Mouse (Mus musculus) right cerebral cortex, adult 18-20 months (tissue): ENCODE data around the gene Meig1.
"Not testable (repeated sequence)": the region's sequence is repeated elsewhere in the genome, so short reads cannot be mapped to it uniquely, and the experiment has no call there.

Source experiments
- DNase-seq: peaks from one replicate; pipeline ENCODE4 v3.0.0; 2022; ENCODE audit warnings: mixed read lengths

Gene Meig1

DNA sequence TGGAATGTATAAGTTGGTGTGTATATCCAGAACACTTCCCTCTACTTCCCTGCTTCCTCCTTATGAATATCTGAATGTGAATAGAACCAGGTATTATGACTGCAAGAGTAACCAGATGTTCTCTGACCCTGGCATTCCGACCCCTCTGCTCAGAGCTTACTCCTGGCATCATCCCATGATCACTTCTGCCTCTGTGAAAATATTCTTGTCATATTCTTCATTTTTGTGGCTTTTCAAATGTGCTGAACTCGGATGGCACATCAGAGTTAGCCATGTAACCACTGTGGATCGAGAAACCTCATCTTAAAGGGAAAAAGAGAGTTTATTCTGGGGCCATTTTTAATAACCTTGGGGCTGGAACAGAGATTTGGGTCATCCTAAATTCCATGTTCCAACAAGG lies at the start of gene Meig1:
Gene Meig1 (minus strand): TSS at position 101 of the 400 bp plus-strand sequence.
- DNase-seq: no peak

DNA sequence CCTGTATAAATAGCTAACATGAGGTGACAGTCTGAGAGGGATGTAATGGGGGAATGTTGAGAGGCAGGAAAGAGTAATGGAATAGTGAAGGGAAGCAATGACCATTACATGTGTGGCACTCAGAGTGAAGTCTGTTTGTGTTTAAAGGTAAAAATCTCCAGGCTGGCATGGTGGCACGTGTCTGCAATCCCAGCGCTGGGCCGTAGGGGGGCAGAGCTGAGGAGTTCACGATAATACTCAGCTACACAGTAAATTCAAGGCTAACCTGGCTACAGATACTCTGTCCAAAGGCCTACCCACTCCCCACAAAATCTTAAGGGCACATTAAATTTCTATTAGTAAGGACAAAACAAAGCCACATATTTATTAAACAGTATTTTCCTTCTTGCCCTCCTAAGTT lies 34.1 kb upstream of the Meig1 start:
- DNase-seq: no peak

DNA sequence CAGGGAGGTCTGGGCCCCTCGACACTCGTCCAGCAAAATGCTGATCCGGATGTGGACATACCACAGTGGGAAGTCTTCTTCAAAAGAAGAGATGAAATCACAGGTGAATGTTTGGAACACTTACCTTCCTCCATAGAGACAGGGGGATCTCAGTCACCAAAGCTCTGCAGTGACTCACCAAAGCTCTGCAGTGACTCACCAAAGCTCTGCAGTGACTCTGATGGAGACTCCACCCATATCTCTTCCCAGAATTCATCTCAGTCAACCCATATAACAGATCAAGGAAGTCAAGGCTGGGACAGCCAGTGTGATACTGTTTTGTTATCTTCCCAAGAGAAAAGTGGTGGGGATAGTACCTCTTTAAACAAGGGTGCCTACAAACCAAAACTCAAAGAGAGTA lies 30.6 kb upstream of the Meig1 start:
- no peak for DNase-seq

DNA sequence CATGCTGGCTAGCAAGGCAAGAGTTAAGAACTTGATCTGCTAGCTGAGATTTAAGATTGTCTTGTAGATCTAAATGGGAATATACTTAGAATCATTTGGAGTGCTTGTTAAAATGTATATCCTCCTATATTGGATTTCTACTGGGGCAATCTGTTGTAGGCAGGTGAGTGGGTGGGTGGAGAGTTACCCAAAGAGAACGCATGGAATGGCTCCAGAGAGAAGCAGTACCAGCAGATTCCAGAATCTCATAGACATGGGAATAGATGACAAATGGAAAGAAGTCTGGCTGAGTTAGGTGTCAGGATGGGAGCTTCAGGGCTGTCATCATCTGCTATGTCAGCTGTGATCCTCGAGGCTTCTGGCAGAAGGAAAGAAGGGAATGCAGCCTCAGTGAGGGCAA lies 27.0 kb upstream of the Meig1 start:
- DNase-seq: peak; percentile 68

DNA sequence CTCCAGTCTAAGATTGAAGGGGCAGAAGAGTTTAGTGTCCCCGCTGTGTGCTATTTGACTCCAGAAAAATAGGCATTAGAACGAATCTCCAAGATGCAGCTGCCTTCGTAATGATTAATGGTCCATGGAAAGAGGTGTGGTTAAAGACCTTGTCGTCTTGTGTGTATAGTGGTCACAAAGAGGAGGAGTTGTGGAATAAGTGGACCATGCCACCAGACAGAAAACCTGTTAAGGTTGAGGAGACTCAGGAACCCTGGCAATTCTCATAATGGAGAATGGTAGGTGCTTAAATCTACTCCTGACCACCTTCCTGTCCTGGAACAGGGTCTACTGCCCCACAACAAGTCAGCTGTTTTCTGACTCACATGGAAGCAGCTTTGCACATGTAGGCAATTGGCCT lies 23.5 kb upstream of the Meig1 start:
- DNase-seq: no peak

DNA sequence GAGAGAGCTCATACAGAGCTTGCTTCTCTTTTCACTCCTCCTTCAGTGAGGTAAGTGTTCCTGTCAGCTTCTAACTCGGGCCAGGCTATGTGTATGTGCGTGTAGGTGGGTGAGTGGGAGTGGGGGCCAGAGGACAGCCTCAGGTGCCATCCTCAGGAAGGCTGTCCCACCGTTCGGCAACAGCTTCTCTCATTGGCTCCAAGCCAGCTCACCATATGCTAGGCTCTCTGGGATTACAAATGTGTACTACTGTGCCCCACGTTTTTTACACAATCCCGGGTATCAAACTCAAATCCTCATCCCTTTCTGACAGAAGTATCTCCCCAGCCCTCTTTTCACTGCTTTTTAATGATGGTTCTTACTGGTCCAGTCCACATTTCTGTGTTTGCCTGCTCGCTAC lies 21.8 kb upstream of the Meig1 start:
- peak; percentile 15 for DNase-seq

DNA sequence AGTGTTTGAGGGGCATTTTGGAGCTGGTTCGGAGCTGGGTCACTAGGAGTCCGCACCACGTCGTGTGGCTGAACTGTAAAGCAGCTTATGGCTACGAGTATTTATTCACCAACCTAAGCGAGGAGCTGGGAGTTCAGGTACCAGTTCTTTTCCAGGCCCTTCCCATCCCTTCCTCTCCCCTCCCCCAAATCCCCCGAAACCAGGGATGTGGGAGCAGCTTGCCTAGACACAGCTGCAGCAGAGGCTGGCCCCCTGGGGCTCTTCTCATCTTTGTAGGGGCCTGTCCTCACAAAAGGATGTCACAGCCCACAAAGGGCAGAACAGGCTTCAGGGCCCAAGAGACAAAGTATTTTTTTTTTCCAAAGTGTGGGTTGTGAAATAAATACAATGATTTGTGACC lies 15.5 kb upstream of the Meig1 start:
- DNase-seq: no peak

DNA sequence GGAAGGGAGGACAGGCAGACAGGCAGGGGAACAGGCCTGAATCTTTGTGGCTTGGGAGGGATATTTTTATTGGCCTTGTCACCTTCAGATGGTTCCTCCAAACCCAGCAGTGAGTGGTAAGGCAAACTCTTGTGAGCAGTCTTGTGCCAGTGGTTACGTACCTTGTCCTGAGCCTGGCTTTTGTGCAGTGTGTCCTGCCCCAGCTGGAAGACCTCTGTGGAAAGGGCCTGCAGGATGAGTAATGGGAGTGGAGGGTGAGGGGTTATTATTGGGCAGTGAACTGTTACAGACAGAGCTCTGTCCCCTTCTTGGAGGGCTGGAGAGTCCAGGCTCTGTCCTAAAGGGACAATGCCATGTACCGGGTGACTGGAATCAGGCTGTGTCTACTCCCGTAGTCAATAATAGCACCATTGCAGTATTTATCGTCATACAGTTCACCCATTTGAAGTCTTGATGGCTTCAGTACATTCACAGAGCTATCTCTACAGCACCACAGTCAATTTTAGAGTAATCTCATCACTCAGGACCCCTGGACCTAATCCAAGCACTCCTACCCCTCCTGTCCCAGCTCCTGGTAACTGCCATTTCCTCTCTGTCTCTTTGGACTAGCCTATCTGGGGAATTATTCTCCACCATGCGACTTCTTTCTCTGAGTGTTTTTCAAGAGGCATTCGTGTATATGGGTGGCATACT lies 13.1 kb upstream of the Meig1 start:
- no peak for DNase-seq

DNA sequence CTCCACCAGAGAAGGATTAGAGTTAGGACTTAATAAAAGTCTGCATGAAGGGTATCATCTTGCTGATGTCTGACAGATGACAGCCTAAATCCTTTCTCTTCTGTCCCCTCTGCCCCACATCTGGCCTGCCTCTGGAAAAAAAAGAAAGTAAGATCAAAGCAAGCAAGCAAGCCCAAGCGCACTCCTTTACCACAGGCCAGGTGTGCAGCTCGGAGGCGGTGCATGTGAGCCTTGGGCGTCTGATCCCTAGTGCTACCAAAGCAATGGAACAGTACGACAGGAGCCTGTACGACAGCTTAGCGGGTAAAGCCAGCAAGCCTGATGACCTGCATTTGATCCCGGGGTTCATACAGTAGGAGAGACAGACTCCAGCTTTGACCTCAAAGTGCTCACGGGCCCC lies 8.5 kb upstream of the Meig1 start:
- no peak for DNase-seq

DNA sequence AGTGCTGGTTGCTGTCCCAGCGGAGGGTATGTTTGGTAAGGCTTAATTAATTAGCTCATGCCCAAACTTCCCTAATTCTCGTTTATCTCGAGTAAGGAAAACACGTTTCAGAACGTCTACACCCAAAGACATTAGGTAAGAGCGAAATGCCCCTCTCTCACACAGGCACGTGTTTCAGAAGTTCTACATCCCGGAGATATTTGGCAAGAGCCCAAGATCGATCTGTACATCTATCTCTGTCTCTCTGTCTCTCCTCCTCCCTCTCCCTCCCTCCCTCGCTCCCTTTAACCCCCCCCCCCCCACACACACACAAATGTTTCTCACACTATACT lies 2.1 kb upstream of the Meig1 start:
- no peak for DNase-seq

DNA sequence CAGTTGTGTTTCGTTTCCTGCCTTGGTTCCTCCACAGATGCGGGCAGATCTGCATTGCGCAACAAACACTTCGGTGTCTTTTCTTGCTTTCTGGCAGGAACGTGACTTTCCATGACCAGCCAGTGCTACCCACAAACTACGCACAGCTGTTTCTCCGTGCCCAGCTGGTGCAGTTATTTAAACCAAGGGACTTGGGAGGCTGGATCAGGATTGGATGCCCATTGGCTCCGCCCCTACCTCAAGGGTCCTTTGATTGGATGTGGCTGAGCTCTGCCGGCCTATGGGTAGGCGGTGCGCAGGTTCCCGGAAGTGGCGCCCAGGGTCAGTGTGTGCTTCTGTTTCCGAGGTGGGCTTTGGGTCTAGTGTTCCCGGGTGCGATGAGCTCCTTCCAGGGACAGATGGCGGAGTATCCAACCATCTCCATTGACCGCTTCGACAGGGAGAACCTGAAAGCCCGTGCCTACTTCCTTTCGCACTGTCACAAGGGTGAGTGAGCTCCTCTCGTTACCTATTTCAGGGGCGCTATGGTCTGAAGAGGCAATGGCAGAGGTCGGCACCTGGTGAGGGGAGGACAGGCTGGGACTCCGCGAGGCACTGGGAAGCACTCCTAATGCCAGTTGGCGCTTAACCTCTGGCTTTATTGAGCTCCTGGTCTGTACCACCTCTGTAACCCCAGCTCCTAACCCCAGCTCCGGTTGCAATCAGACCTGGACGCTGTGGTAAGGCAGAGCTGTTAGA lies 1.6 kb upstream of the Meig1 start, which contains the start of gene Dclre1c:
Gene Dclre1c (plus strand): TSS at position 291 of the 738 bp plus-strand sequence.
- peak; percentile 94 for DNase-seq

DNA sequence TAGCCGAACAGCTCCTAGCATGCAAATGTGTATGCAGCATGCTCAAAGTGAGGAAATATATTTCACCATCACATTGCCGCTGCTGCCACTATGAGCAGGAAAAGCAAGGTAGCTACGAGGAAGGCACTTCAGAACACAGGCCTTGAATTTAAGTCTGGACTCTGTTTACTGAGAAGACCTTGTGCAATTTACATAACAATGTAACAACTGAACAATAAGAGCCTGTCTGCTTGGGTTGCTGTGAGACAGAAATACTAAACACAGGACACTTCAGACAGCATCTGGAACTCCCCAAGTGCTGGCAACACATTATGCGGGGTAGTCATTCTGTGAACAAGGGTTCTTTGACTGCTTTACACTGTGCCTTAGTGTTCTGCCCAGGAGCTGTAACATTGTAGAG lies 2.3 kb downstream of the Meig1 start:
- no peak for DNase-seq

DNA sequence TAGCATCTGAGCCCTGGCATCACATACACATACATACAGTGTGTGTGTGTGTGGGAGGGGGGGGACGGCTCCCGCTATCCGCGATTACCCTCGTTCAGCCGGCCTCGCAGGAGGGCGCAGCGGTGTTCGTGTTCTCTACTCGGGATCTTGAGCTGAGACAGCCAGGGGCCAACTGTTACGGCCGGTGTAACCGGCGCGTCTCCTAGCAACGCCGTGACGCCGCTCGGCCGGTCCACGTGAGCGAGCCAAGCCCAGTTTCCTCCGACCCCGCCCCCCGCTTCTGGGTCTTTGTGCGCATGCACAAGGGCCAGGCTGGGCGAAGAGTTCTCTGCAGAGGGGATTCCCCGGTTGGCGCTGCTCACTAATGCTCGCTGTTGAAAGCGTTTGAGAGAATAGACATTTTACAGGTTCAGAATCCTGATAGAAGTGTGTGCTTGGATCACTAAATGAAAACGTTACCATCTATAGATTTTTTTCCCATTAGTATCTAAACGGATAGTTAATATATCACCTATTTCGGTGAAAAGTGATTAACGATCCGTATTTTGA lies 3.5 kb downstream of the Meig1 start:
- DNase-seq: peak; percentile 96

DNA sequence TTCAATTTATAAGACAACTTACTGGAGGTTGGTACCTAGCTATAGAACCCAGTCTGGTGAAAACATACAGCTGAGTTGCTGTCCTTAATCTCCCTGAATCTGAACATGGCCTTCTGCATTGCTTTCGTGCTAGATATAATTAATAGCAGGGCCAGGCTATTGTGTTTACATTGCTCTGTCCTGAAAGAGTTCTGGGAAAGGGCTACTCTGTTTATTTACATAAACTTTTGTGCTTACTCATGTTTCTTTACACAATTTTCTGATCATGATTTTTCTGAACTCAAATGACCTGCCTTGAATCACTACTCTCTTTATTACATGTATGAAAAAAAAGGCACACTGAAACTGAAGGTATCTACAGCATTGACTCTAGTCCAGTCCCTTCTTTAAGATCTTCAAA lies 6.8 kb downstream of the Meig1 start:
- DNase-seq: no peak

DNA sequence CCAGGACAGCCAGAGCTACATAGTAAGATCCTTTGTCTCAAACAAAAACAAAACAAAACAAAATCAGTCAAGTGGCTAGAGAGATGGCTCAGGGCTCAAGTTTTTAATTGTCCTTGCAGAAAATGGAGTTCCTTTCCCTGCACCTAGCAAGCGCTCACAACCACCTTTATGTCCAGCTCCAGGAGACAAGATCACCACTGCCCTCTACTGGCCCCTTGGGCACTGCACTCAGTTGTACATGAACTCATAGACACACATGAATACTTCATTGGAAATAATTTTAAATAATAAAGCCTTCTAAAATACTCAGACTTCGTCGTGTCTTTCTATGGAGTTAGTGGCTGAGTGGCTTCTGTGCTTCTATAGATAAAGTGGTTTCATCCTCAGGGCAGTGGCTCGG lies 8.2 kb downstream of the Meig1 start:
- DNase-seq: peak; percentile 54

DNA sequence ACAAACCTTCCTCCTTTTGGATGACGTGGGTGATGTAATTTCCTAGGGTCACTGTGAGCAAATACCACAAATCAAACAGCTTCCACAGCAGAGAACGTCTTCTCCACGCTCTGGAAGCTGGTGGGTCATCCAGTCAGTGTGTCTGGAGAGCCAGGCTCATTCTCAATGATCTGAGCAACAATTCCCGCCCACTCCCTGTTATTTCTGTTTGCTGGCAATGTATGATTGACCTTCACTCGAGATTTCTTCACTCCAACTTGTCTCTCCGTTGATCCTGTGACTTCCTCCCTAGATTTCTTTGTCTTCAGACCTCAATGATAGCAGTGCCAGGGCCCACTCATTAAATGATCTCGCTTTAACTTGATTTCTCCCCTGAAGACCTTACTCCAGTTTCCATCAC lies 14.7 kb downstream of the Meig1 start:
- no peak for DNase-seq

DNA sequence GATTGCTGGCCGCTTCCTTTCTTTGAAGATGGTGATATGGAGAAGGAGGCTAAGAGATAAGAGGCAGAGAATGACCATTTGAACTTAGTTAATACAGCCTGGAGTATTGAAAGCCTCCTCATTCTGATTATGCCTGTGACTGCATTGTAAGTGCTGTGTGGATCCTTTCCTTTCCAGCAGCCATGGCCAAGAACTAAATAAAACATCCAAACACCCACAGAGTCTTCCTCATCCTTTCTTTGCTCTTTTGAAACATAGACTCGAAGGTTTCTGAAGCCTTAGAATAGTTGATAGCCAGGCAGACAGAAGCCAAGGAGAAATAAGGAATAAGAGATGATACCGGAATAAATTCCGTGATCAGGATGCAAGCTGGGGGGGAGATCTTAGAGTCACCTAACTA lies 16.5 kb downstream of the Meig1 start:
- no peak for DNase-seq

DNA sequence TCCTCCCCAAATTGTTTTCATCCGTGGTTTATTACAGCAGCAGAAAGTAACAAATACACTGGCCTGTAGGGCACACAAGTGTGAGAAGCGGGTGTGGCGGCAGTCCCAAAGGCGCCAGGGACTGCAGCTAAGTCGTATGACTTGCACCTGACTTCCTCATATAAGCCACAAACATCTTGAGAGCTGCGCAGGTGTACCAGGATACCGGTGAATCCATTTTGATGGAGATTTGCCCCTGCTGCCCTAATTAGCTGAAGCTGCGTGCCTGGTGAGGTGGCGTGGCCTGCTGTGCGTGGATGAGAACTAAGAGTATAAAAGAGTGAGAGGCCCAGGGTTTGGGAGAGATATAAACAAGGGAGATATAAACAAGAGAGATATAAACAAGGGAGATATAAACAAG lies 25.3 kb downstream of the Meig1 start, which contains the start of gene Olah:
Gene Olah (minus strand): TSS at position 101 of the 400 bp plus-strand sequence.
- DNase-seq: not testable (repeated sequence)

DNA sequence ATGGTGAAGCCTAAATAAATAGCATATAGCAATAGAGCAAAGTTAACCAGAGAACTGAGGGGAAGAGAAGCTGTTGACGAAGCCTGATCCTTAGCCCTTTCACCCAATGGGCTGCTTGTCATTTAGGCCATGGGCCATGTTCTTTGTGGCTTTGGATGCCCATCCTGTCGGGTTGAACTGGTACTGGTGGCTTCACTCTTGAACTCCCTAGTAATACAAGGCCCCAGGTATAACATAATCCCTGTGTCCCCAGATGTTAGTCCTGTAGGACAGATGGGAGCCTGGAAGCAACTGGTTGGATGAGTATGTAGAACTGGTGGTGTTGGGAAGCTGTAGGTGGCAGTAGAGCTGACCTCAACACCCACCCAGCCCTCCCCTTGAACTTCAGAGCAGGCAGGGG lies 30.5 kb downstream of the Meig1 start:
- no peak for DNase-seq

DNA sequence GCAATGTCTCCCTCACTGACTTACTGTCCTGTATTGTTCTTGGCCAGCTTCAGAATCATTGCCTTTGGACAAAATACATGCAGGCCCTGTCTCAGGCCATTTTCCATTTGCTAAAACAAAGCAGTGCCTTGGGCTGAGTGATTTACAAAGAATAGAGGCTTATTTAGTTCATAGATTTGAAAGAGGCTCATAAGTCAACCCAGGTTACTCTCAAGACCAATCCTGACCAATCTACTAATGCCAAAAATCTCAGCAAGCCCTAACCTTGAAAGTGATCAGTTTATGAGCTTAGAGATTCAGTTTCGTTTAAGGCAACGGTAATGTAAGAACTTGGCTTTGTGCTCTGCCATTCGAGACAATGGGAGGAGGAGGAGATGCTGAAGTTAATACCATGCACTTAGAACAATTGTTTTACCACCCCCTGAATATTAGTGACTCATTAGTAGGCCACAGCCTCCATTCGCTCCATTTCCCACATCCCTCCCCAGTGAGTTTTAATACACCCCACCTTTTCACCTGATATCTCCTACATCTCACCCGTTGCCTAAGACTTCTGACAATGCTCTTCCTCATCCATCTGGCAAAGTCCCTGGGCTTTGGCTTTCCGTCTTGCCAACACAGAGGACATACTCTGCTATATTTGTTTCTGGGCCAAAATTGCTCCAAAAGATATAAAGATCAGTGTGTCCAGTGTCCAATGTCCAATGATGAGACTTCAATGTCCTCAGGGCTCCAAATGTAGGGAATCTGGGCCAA lies 35.2 kb downstream of the Meig1 start:
- no peak for DNase-seq

DNA sequence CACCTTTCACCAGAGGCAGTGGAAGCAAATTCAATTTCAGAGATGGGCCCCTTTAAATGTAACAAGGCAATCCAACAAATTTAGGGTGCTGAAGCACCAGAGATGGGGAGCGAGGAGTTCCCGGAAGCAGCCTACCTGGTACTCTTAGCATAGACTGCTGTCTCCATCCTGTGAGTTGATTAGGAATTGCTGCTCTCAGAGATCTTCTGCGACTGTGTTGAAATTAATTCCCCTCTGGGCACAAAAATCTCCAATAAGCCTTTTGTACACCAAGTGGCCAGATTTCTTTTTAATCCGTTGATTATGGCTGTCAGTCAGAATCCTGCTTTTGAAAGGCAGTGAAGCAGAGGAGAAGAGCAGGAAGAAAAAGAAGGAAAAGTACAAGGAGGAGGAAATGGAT lies 57.3 kb downstream of the Meig1 start:
- no peak for DNase-seq

DNA sequence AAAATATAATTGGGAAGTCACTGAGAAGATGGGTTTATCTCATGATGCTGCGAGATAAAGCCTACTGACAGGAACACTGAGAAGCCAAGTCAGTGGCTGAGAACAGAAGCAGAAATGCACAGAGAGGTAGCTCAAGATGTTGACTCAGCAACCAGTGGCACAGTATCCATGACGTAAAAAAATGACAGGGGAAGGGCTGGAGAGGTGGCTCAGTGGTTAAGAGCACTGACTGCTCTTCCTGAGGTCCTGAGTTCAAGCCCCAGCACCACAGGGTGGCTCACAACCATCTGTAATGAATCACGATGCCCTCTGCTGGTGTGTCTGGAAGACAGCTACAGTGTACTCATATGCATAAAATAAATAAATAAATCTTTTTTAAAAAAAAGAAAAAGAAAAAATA lies 61.4 kb downstream of the Meig1 start:
- DNase-seq: no peak
